Mouse (Mus musculus): Measurements from ENCODE around the gene Nfkbib.

DNA sequence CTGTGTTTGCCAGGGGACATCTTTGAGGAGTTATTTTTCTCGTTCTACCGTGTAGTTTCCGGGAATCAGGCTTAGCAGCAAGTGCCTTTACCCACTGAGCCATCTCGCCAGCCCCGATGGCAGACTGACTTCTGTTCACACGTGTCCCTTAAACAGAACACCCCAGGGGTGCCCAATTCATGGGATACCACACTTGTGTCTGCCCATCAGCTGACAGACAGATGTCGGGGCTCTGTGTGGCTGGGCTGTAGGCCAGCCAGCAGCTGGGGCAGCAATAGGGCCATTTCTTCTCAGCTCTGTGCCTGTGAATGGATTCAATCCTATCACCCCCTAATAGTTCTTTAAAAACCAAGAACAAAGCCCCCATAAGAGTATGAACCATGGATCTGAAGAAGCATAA is 7.8 kb upstream of the Nfkbib start:
- TF ChIP-seq CTCF (IDR thresholded peaks at IDR 0.05; ENCODE audit: borderline replicate concordance, insufficient read depth, low read length) (no peak), POLR2A (IDR thresholded peaks at IDR 0.05; ENCODE audit: low read depth, low read length) (no peak)

Data from embryonic fibroblast, embryonic 13.5 days (primary cell).